ENCODE assay signal across 13 mouse cellular contexts in genomic region chr11:103951106-103951505, GRCm38 (mm10). TPM values are rescaled to one million over a fixed set of nuclear protein-coding genes. Genes with fewer than 3 reads are reported as not detected.
DNase-seq lines count a peak whose midpoint lies in the region; TF ChIP-seq lines count a peak whose summit lies in the region.
"Had no signal": no experiment of that assay in that cellular context is flagged by ENCODE, and none has a peak within 500 bp of the region (broad histone marks: within the 10 kb centered on the region; RNA-seq: fewer than 3 reads in every experiment).

No protein-coding gene starts in this region.

- no peak for DNase-seq in layer of hippocampus, adult 2 months (ENCODE audit: low spot score in 2 of 2)
- DNase-seq in layer of hippocampus, postnatal 10 days (ENCODE audit: low spot score in 2 of 2), result no peak
- DNase-seq in right cerebral cortex, adult 2 months (ENCODE audit: low spot score in 2 of 2), result peak; percentile 23 to 41
- DNase-seq in right cerebral cortex, postnatal 14 days, result no peak
- DNase-seq in ES-E14 (ENCODE audit: low read depth, low spot score), result no peak
- DNase-seq in naive thymus-derived CD4-positive, alpha-beta T cell, adult 2 months (ENCODE audit: low read depth), result peak; percentile 63
- no peak for DNase-seq in kidney, adult 11 months
- DNase-seq in spleen, postnatal 10 days (ENCODE audit: low spot score in 2 of 2), result no peak
- DNase-seq: kidney, adult 9 months; lung, adult 2 months; lung, postnatal 4 days had no signal

- 0 out of 2 replicates have a peak overlapping the region, but pooled peaks have one; percentile 11 for H3K9ac ChIP-seq in ES-E14 (ENCODE audit: insufficient read depth, low read depth, low read length, poor library complexity, severe bottlenecking)
- H3K9ac ChIP-seq: forebrain, embryonic 12.5 days; limb, embryonic 13.5 days had no signal

- H3K36me3 ChIP-seq in ES-E14 (ENCODE audit: control insufficient read depth, insufficient read depth, low read length, poor library complexity, severe bottlenecking), result no peaks in the 10 kb centered on the region
- H3K36me3 ChIP-seq: forebrain, embryonic 12.5 days; limb, embryonic 13.5 days had no signal

- H3K4me3 ChIP-seq in layer of hippocampus, adult 2 months, result peak overlapping the region; percentile 90
- H3K4me3 ChIP-seq in ES-E14 (ENCODE audit: insufficient read depth in 1 of 2, low read depth in 1 of 2, low read length in 2 of 2, poor library complexity in 1 of 2, severe bottlenecking in 1 of 2), result no peak overlapping the region
- H3K4me3 ChIP-seq: forebrain, embryonic 12.5 days; limb, embryonic 13.5 days had no signal

- in situ Hi-C loops in ES-E14 (cut with MboI; ENCODE audit: low sequenced_read_pairs in 2 of 2, unreplicated experiment in 2 of 2), result loop anchor here in 1 of 2 experiments (25.0 kb wide), 1 partner anchor 1211 kb away; no protein-coding TSS in a partner anchor

- peaks cover 3 to 11% of the 10 kb centered on the region in 2 experiments; a peak in 3 of 4 replicates for H3K4me1 ChIP-seq in ES-E14 (ENCODE audit: control insufficient read depth in 2 of 2, insufficient read depth in 2 of 2, low read length in 2 of 2, poor library complexity in 1 of 2)

- peak overlapping the region; percentile 98 for H3K27ac ChIP-seq in layer of hippocampus, adult 2 months
- no peak overlapping the region for H3K27ac ChIP-seq in ES-E14 (ENCODE audit: insufficient read depth, low read depth, low read length, poor library complexity, severe bottlenecking)
- H3K27ac ChIP-seq: forebrain, embryonic 12.5 days; limb, embryonic 13.5 days had no signal

- H3K9me3 ChIP-seq in ES-E14 (ENCODE audit: control insufficient read depth, insufficient read depth, low read depth, low read length), result no peaks in the 10 kb centered on the region
- H3K9me3 ChIP-seq: forebrain, embryonic 12.5 days; limb, embryonic 13.5 days had no signal

- no peak for TF ChIP-seq CTCF in layer of hippocampus, adult 2 months (conservative IDR thresholded peaks at IDR 0.05)

TF ChIP-seq in ES-E14, 5 proteins besides CTCF, POLR2A, EP300 and RAD21:
- TF ChIP-seq CHD2 (IDR thresholded peaks at IDR 0.05; ENCODE audit: low read depth, low read length), result no peak
- TF ChIP-seq MAFK (IDR thresholded peaks at IDR 0.05; ENCODE audit: insufficient read depth, low read depth, low read length), result no peak
- no peak for TF ChIP-seq ZC3H11A (IDR thresholded peaks at IDR 0.05; ENCODE audit: borderline replicate concordance, low read depth, low read length)
- TF ChIP-seq ZNF384 (IDR thresholded peaks at IDR 0.05; ENCODE audit: low read depth, low read length), result no peak
- no peak for TF ChIP-seq HCFC1 (IDR thresholded peaks at IDR 0.05; ENCODE audit: borderline replicate concordance, insufficient read depth, low read length)

RNA-seq across cellular contexts. Expression of gene Nsf, which starts 2.8 kb away (rescaled TPM):
- 1,000 to 10,000 TPM; 1,134 to 1,252 TPM for total RNA-seq in layer of hippocampus, adult 2 months (2021)
- 100 to 1,000 TPM; 602 to 697 TPM for total RNA-seq in layer of hippocampus, postnatal 10 days (2021)
- 47.5 and 55.0 TPM in 2 replicates for total RNA-seq in ES-E14 (2012; rRNA removed)

RNA-seq across cellular contexts. Expression of gene Arf2, which starts 15.4 kb away (rescaled TPM):
- total RNA-seq in layer of hippocampus, adult 2 months (2021), result 10 to 100 TPM; 39.7 to 47.0 TPM
- 10 to 100 TPM; 82.4 to 91.4 TPM for total RNA-seq in layer of hippocampus, postnatal 10 days (2021)
- total RNA-seq in ES-E14 (2012; rRNA removed), result 14.3 and 25.2 TPM in 2 replicates

Comparison
In these comparisons a context has a peak if more than half of its experiments do, and no peak if none do; other contexts are left out.
1. DNase-seq: peak in right cerebral cortex, adult 2 months (2 of 2) and naive thymus-derived CD4-positive, alpha-beta T cell, adult 2 months (single experiment); none in layer of hippocampus, adult 2 months (0 of 2), layer of hippocampus, postnatal 10 days (0 of 2), right cerebral cortex, postnatal 14 days (single experiment), ES-E14 (single experiment), kidney, adult 11 months (single experiment) and spleen, postnatal 10 days (0 of 2).
2. RNA of gene Nsf, which starts 2.8 kb away (total RNA-seq): 1,134 to 1,252 TPM in layer of hippocampus, adult 2 months and 602 to 697 TPM in layer of hippocampus, postnatal 10 days; 47.5 to 55.0 TPM in ES-E14; every median in the first group is over 10 times any median in the second.